Mouse (Mus musculus) heart, embryonic 10.5 days (tissue): ENCODE data around the gene Ccdc81. TPM values are rescaled to one million over a fixed set of nuclear protein-coding genes. Genes with fewer than 3 reads are reported as not detected.

Experiments used
- DNase-seq: peaks from one replicate; pipeline ENCODE4 v3.0.0-alpha.2; 2017; ENCODE audit warnings: low spot score
- H3K27ac ChIP-seq: fragments of 300-500 bp; sonication (generic); 2 replicates; pipeline ENCODE4 v1.5.1; 2016; ENCODE audit warnings: mild to moderate bottlenecking
- H3K27me3 ChIP-seq: fragments of 300-500 bp; sonication (generic); 2 replicates; pipeline ENCODE4 v1.6.1; 2016; ENCODE audit warnings: mild to moderate bottlenecking; ENCODE audit not compliant: poor library complexity, insufficient read depth, severe bottlenecking
- H3K36me3 ChIP-seq: fragments of 300-500 bp; sonication (generic); 2 replicates; pipeline ENCODE4 v1.6.1; 2016; ENCODE audit warnings: mild to moderate bottlenecking, moderate library complexity
- H3K4me1 ChIP-seq: fragments of 300-500 bp; sonication (generic); 2 replicates; pipeline ENCODE4 v1.6.1; 2016; ENCODE audit warnings: mild to moderate bottlenecking
- H3K4me3 ChIP-seq: fragments of 300-500 bp; sonication (generic); 2 replicates; pipeline ENCODE4 v1.5.1; 2016; ENCODE audit warnings: mild to moderate bottlenecking, moderate library complexity
- H3K9me3 ChIP-seq: fragments of 300-500 bp; sonication (generic); 2 replicates; pipeline ENCODE4 v1.6.1; 2016; ENCODE audit warnings: mild to moderate bottlenecking, moderate library complexity
- WGBS: fragments of 180-500 bp; shearing (Covaris S2); methylation state at CpG from one replicate; pipeline ENCODE4 v1.1.7; 2016; 5-methylcytosine and 5-hydroxymethylcytosine counted together
- polyA plus RNA-seq: library from polyadenylated mRNA; unstranded; fragments of >200 nt; fragmentation: Nextera tagmentation; extraction: Ambion mirVana; gene quantifications from 2 replicates; pipeline ENCODE4 v1.2.1, GENCODE M21; 2016

The Ccdc81 gene
- polyA plus RNA-seq, 1 experiment from 2014 or later: 0.05 TPM

DNA sequence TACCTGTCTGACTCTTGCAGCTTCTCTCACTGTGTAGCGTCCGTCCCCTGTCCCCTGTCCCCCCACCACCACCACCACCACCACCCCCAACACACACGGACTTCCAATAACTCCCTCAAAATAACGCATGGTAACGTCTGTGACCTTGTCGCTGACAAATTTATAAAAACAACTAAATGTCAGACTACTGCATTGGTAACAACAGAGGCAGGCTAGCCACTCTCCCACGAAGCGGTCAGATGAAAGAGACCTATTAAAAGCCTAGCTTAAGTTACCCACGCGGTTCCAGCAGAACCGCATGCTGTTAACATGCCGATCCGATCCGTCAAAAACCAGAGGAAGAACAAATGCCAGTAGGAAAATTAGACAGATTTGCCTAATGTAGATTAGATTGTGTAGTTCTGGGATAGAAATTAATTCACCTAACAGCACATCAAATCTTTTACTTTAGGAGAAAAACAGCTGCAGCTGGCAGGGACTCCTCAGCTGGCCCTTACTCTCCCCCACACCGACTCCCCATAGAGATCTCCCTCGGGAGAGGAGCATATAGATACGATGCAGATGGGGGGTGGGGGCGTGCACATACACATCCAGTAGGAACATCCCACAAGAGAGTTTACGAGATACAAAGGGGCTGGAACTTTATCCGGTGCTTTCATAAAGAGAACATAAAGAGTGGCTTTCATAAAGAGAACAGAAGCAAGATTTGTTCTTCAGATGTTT is 5.6 kb upstream of the Ccdc81 start:
- 73% methylated on average over 20 of the region's 20 CpGs for WGBS
- Histone ChIP-seq H3K4me1 (no peaks in the 10 kb centered on the region), H3K9me3 (no peaks in the 10 kb centered on the region), H3K4me3 (no peak overlapping the region), H3K27ac (no peak overlapping the region), H3K27me3 (no peaks in the 10 kb centered on the region), H3K36me3 (no peaks in the 10 kb centered on the region)
- DNase-seq: no peak

GRCm38 (mm10) chr7:89908421-89908820 is 5.0 kb upstream of the Ccdc81 start:
- no peak for DNase-seq
- Histone ChIP-seq H3K27ac (no peak overlapping the region), H3K4me1 (no peaks in the 10 kb centered on the region), H3K9me3 (no peaks in the 10 kb centered on the region), H3K36me3 (no peaks in the 10 kb centered on the region), H3K4me3 (no peak overlapping the region), H3K27me3 (no peaks in the 10 kb centered on the region)
- WGBS: 57% methylated on average over 7 of the region's 7 CpGs

GRCm38 (mm10) chr7:89907950-89908349 is 4.5 kb upstream of the Ccdc81 start:
- Histone ChIP-seq H3K4me3 (no peak overlapping the region), H3K27me3 (no peaks in the 10 kb centered on the region), H3K4me1 (no peaks in the 10 kb centered on the region), H3K9me3 (no peaks in the 10 kb centered on the region), H3K27ac (no peak overlapping the region), H3K36me3 (no peaks in the 10 kb centered on the region)
- DNase-seq: peak; percentile 79
- WGBS: 20% methylated on average over 8 of the region's 8 CpGs

DNA sequence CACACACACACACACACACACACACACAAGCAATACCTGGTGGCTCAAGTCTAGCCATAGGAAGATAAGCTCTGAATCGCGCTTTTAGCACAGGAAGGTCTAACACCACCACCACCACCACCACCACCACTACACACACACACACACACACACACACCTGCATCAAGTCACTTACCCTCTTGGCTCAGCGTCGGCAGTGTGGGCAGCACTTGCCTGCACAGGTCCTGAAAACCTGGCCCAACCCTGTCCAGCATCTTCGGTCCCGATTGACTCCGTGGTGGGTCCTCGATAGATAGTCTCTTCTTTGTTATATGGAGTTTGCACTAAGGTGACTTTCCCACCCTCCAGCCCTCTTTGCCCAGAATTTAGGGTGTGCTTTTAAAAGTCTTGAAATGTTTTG is 422 bp downstream of the Ccdc81 start:
- no peaks in the 10 kb centered on the region for H3K9me3 ChIP-seq
- no peak for DNase-seq
- H3K27me3 ChIP-seq: no peaks in the 10 kb centered on the region
- no peaks in the 10 kb centered on the region for H3K4me1 ChIP-seq
- H3K27ac ChIP-seq: no peak overlapping the region
- no peaks in the 10 kb centered on the region for H3K36me3 ChIP-seq
- WGBS: 86% methylated on average over 8 of the region's 8 CpGs
- no peak overlapping the region for H3K4me3 ChIP-seq

DNA sequence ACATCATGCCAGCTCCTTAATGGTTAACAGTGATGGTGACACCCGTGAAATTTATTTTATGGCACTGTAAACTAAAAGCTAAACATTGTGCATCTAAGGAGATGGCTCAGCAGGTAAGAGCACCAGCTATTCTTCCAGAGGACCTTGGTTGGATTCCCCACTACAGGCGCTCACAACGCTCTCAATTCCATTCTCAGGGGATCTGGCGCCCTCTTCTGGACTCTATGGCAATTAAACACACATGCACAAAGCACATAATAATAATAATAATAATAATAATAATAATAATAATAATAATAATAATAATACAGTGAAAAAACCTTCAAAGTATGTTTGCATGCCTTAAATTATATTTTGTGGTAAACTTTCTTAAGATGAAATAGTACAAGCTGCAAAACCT is 11.6 kb downstream of the Ccdc81 start:
- H3K9me3 ChIP-seq: no peaks in the 10 kb centered on the region
- H3K27me3 ChIP-seq: no peaks in the 10 kb centered on the region
- H3K4me1 ChIP-seq: peaks cover 4% of the 10 kb centered on the region; the same call in 1 of the 2 replicates
- DNase-seq: no peak
- whole genome bisulfite sequencing: 39% methylated on average over 4 of the region's 4 CpGs
- H3K36me3 ChIP-seq: no peaks in the 10 kb centered on the region
- H3K27ac ChIP-seq: no peak overlapping the region
- no peak overlapping the region for H3K4me3 ChIP-seq

- Histone ChIP-seq H3K36me3 (no peaks in the 10 kb centered on the region), H3K4me1 (peaks cover 4% of the 10 kb centered on the region; the same call in 1 of the 2 replicates), H3K27me3 (no peaks in the 10 kb centered on the region), H3K9me3 (no peaks in the 10 kb centered on the region), H3K27ac (no peak overlapping the region), H3K4me3 (no peak overlapping the region)
- WGBS: 80% methylated on average over 5 of the region's 5 CpGs
- no peak for DNase-seq
Measured at GRCm38 (mm10) chr7:89891412-89891811, 12.0 kb downstream of the Ccdc81 start.

GRCm38 (mm10) chr7:89884551-89884950 is 18.9 kb downstream of the Ccdc81 start:
- 69% methylated on average over 3 of the region's 3 CpGs for WGBS
- Histone ChIP-seq H3K4me3 (no peak overlapping the region), H3K27ac (no peak overlapping the region), H3K36me3 (no peaks in the 10 kb centered on the region), H3K9me3 (no peaks in the 10 kb centered on the region), H3K27me3 (no peaks in the 10 kb centered on the region), H3K4me1 (no peaks in the 10 kb centered on the region)
- DNase-seq: no peak

GRCm38 (mm10) chr7:89879686-89880085 is 23.7 kb downstream of the Ccdc81 start:
- no peak for DNase-seq
- Histone ChIP-seq H3K4me1 (no peaks in the 10 kb centered on the region), H3K27me3 (no peaks in the 10 kb centered on the region), H3K36me3 (no peaks in the 10 kb centered on the region), H3K9me3 (no peaks in the 10 kb centered on the region), H3K27ac (no peak overlapping the region), H3K4me3 (no peak overlapping the region)
- 78% methylated on average over 1 of the region's 1 CpGs for WGBS

DNA sequence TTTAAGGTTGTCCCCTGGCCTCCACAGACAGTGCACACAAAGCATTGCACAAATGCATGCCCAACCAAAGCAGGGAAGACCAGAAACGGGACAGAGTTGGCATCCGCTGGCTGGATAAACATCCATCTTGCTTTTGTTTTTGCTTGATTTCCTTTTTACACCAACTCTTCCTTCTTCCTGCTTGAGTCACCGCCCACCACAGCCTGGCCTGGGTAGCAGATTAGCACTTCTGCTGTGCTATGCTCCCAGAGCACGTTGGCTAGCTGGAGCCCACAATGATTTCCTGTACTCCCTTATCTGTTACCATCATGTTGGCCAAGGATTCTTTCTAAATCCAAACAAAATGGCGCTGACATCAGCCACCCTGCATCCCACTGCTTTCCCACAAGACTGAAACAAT is 36.2 kb downstream of the Ccdc81 start:
- DNase-seq: no peak
- WGBS: 52% methylated on average over 5 of the region's 5 CpGs
- H3K4me1 ChIP-seq: no peaks in the 10 kb centered on the region
- H3K36me3 ChIP-seq: no peaks in the 10 kb centered on the region
- no peak overlapping the region for H3K27ac ChIP-seq
- H3K9me3 ChIP-seq: no peaks in the 10 kb centered on the region
- H3K27me3 ChIP-seq: no peaks in the 10 kb centered on the region
- no peak overlapping the region for H3K4me3 ChIP-seq

DNA sequence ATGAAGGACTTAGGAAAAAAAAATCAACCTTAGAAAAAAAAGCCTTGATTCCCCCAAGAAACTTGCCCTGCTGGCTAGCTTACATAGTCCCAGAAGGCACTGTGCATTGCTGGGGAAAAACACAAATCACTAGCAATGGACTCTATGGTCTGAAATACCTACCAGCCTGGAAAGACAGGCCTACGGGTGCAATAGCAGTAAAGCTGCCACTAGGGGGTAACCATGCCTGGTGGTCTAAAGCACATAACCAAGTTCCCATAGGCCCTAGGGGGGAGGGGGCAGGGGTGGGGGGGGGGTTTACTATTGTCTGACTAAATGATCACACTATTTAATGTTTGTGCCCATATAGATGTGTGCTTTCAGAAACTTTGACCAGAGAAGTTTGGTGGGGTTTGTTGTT is 38.7 kb downstream of the Ccdc81 start:
- Histone ChIP-seq H3K9me3 (no peaks in the 10 kb centered on the region), H3K4me1 (no peaks in the 10 kb centered on the region), H3K4me3 (no peak overlapping the region), H3K27me3 (no peaks in the 10 kb centered on the region), H3K36me3 (no peaks in the 10 kb centered on the region), H3K27ac (no peak overlapping the region)
- WGBS: 92% methylated on average over 1 of the region's 1 CpGs
- DNase-seq: no peak

- H3K27me3 ChIP-seq: no peaks in the 10 kb centered on the region
- peak; percentile 71 for DNase-seq
- H3K36me3 ChIP-seq: no peaks in the 10 kb centered on the region
- H3K27ac ChIP-seq: no peak overlapping the region
- H3K9me3 ChIP-seq: no peaks in the 10 kb centered on the region
- peaks cover 3% of the 10 kb centered on the region; the same call in 1 of the 2 replicates for H3K4me1 ChIP-seq
- no peak overlapping the region for H3K4me3 ChIP-seq
- WGBS: 57% methylated on average over 17 of the region's 17 CpGs
Measured at GRCm38 (mm10) chr7:89856440-89857217, 46.8 kb downstream of the Ccdc81 start.

DNA sequence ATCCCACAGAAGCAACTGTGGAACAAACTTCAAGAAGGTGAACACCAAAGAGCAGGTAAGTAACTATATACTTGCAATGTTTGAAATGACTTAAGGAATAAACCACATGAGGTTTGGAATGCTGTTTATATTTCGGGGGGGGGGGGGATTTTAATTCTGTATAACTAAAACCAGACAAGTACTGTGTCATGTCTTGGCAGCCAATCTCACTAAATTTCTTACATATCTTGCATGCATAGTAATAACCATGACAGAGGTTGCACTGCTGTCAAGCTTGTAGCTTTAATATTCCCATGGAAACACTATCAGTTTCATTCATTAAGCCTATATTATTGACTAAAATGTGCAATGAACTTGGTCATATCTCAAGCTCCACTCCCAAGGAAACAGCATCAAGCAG is 48.2 kb downstream of the Ccdc81 start:
- Histone ChIP-seq H3K27me3 (no peaks in the 10 kb centered on the region), H3K9me3 (no peaks in the 10 kb centered on the region), H3K4me3 (no peak overlapping the region), H3K36me3 (no peaks in the 10 kb centered on the region), H3K27ac (no peak overlapping the region), H3K4me1 (peaks cover 3% of the 10 kb centered on the region; the same call in 1 of the 2 replicates)
- 73% methylated on average over 1 of the region's 1 CpGs for WGBS
- no peak for DNase-seq

DNA sequence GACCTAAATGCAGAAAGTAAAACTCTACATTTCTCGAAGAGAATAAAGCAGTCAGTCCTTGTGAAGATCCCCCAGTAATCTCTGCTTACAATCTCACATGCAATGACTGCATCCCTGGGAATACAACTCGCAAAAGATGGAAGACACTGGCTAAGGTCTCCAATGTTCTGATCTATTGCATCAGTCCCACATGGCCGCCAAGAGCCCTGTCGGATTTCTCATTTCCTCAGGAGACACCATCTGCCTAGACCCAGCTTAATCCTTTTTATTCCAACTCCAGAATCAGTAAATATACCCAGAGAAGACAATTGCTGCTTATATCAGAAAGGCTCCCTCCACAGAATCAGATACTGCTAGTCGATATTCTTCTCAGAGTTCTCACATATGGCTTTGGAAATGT is 50.3 kb downstream of the Ccdc81 start:
- Histone ChIP-seq H3K4me1 (peaks cover 3% of the 10 kb centered on the region; the same call in 1 of the 2 replicates), H3K27ac (no peak overlapping the region), H3K4me3 (no peak overlapping the region), H3K36me3 (no peaks in the 10 kb centered on the region), H3K27me3 (no peaks in the 10 kb centered on the region), H3K9me3 (no peaks in the 10 kb centered on the region)
- no peak for DNase-seq
- 83% methylated on average over 5 of the region's 5 CpGs for WGBS
